Mouse (Mus musculus) MEL (cell line): Measurements from ENCODE around the gene Ift81. TPM values are rescaled to one million over a fixed set of nuclear protein-coding genes. Genes with fewer than 3 reads are reported as not detected.
"Not testable (repeated sequence)": the region's sequence is repeated elsewhere in the genome, so short reads cannot be mapped to it uniquely, and the experiment has no call there.

Experiments used
- DNase-seq: peaks from one replicate; pipeline ENCODE4 v3.0.0; 2011; ENCODE audit warnings: low read depth, low spot score
- H3K27ac ChIP-seq: 2 replicates; pipeline ENCODE4 v1.5.1; 2012; ENCODE audit warnings: low read depth, mild to moderate bottlenecking, control low read depth, low read length, moderate library complexity; ENCODE audit not compliant: control insufficient read depth
- H3K27me3 ChIP-seq, 2 experiments: fragments of 150-350 bp in 1 of 2; sonication (generic) in 1 of 2; 2 replicates each; pipeline ENCODE4 v1.6.1; 2012; ENCODE audit warnings: low read length in 2 of 2, mild to moderate bottlenecking in 2 of 2, improper control_type of control experiment in 1 of 2, moderate library complexity in 1 of 2; ENCODE audit not compliant: insufficient read depth in 2 of 2, control insufficient read depth in 1 of 2
- H3K36me3 ChIP-seq, 2 experiments: 2 replicates each; pipeline ENCODE4 v1.6.1; 2012 to 2014; ENCODE audit warnings: low read length in 2 of 2, improper control_type of control experiment in 1 of 2, inconsistent platforms in 1 of 2, mild to moderate bottlenecking in 1 of 2; ENCODE audit not compliant: insufficient read depth in 2 of 2, control insufficient read depth in 1 of 2
- H3K4me1 ChIP-seq, 2 experiments: fragments of 150-350 bp in 1 of 2; sonication (generic) in 1 of 2; 2 replicates each; pipeline ENCODE4 v1.6.1; 2012; ENCODE audit warnings: low read length in 2 of 2, improper control_type of control experiment in 1 of 2, mild to moderate bottlenecking in 1 of 2; ENCODE audit not compliant: insufficient read depth in 2 of 2, control insufficient read depth in 1 of 2
- H3K4me3 ChIP-seq, 2 experiments: fragments of 150-350 bp in 1 of 2; sonication (generic) in 1 of 2; 2 replicates each; pipeline ENCODE4 v1.5.1; 2012; ENCODE audit warnings: low read depth in 2 of 2, low read length in 2 of 2, mild to moderate bottlenecking in 2 of 2, moderate library complexity in 2 of 2, control low read depth in 1 of 2, improper control_type of control experiment in 1 of 2; ENCODE audit not compliant: control insufficient read depth in 1 of 2, insufficient read depth in 1 of 2
- H3K79me2 ChIP-seq: 2 replicates; pipeline ENCODE4 v1.6.1; 2012; ENCODE audit warnings: mild to moderate bottlenecking, low read length, moderate library complexity; ENCODE audit not compliant: control insufficient read depth, poor library complexity, insufficient read depth
- H3K9ac ChIP-seq: 2 replicates; pipeline ENCODE4 v1.6.1; 2012; ENCODE audit warnings: low read depth, mild to moderate bottlenecking, control low read depth, low read length, moderate library complexity; ENCODE audit not compliant: control insufficient read depth, poor library complexity, severe bottlenecking
- H3K9me3 ChIP-seq: fragments of 150-350 bp; sonication (generic); replicated peaks from 2 replicates; pipeline ENCODE4 v1.6.1; 2012; ENCODE audit warnings: mild to moderate bottlenecking, low read length, improper control_type of control experiment, moderate library complexity; ENCODE audit not compliant: insufficient read depth
- BHLHE40 ChIP-seq: IDR thresholded peaks from 2 replicates; pipeline ENCODE4 v1.6.1; 2012; ENCODE audit warnings: low read depth, mild to moderate bottlenecking, inconsistent platforms, low read length, improper control_type of control experiment, borderline replicate concordance
- CTCF ChIP-seq, 3 experiments: IDR thresholded peaks in 2 of 3; conservative IDR thresholded peaks in 1 of 3; 2 replicates each; pipeline ENCODE4 v1.5.1; 2011 to 2012; ENCODE audit warnings: low read length in 3 of 3, low read depth in 2 of 3, mild to moderate bottlenecking in 2 of 3, improper control_type of control experiment in 1 of 3, inconsistent platforms in 1 of 3, mixed read lengths in 1 of 3, moderate library complexity in 1 of 3; ENCODE audit not compliant: control insufficient read depth in 1 of 3, insufficient read depth in 1 of 3, poor library complexity in 1 of 3, severe bottlenecking in 1 of 3
- E2F4 ChIP-seq: IDR thresholded peaks from 2 replicates; pipeline ENCODE4 v1.6.1; 2011; ENCODE audit warnings: low read depth, low read length, improper control_type of control experiment, borderline replicate concordance
- EP300 ChIP-seq, 2 experiments: IDR thresholded peaks; 2 replicates each; pipeline ENCODE4 v1.6.1; 2011; ENCODE audit warnings: improper control_type of control experiment in 2 of 2, low read length in 2 of 2, low read depth in 1 of 2, mild to moderate bottlenecking in 1 of 2
- ETS1 ChIP-seq: IDR thresholded peaks from 2 replicates; pipeline ENCODE4 v1.6.1; 2012; ENCODE audit warnings: low read depth, mild to moderate bottlenecking, inconsistent platforms, low read length, improper control_type of control experiment, moderate library complexity
- GATA1 ChIP-seq: IDR thresholded peaks from 2 replicates; pipeline ENCODE4 v1.6.1; 2011; ENCODE audit warnings: low read depth, low read length, improper control_type of control experiment
- HCFC1 ChIP-seq: IDR thresholded peaks from 2 replicates; pipeline ENCODE4 v1.6.1; 2012; ENCODE audit warnings: low read depth, mild to moderate bottlenecking, inconsistent platforms, low read length, improper control_type of control experiment, moderate library complexity
- MAX ChIP-seq: IDR thresholded peaks from 2 replicates; pipeline ENCODE4 v1.6.1; 2011; ENCODE audit warnings: low read length, improper control_type of control experiment
- MXI1 ChIP-seq: IDR thresholded peaks from 2 replicates; pipeline ENCODE4 v1.6.1; 2011; ENCODE audit warnings: mild to moderate bottlenecking, low read depth, low read length, improper control_type of control experiment
- MYC ChIP-seq: IDR thresholded peaks from 2 replicates; pipeline ENCODE4 v1.6.1; 2011; ENCODE audit warnings: low read depth, mild to moderate bottlenecking, low read length, improper control_type of control experiment, moderate library complexity
- NRF1 ChIP-seq: IDR thresholded peaks from 2 replicates; pipeline ENCODE4 v1.6.1; 2014; ENCODE audit warnings: low read depth, mild to moderate bottlenecking, inconsistent platforms, low read length, improper control_type of control experiment, moderate library complexity; ENCODE audit not compliant: poor library complexity, insufficient read depth, severe bottlenecking
- POLR2A ChIP-seq, 2 experiments: IDR thresholded peaks; 2 replicates each; pipeline ENCODE4 v1.6.1; 2011 to 2012; ENCODE audit warnings: low read length in 2 of 2, mild to moderate bottlenecking in 2 of 2, control low read depth in 1 of 2, improper control_type of control experiment in 1 of 2, low read depth in 1 of 2, moderate library complexity in 1 of 2; ENCODE audit not compliant: control insufficient read depth in 1 of 2, insufficient read depth in 1 of 2, poor library complexity in 1 of 2
- POLR2AphosphoS2 ChIP-seq: IDR thresholded peaks from 2 replicates; pipeline ENCODE4 v1.6.1; 2011; ENCODE audit warnings: low read length, improper control_type of control experiment
- SIN3A ChIP-seq: IDR thresholded peaks from 2 replicates; pipeline ENCODE4 v1.6.1; 2012; ENCODE audit warnings: low read length, improper control_type of control experiment, inconsistent platforms
- SMC3 ChIP-seq: IDR thresholded peaks from 2 replicates; pipeline ENCODE4 v1.6.1; 2011; ENCODE audit warnings: low read depth, low read length, improper control_type of control experiment
- USF1 ChIP-seq: IDR thresholded peaks from 2 replicates; pipeline ENCODE4 v1.6.1; 2014; ENCODE audit warnings: low read depth, mild to moderate bottlenecking, inconsistent platforms, low read length, improper control_type of control experiment, moderate library complexity
- USF2 ChIP-seq, 2 experiments: IDR thresholded peaks; 2 replicates each; pipeline ENCODE4 v1.6.1; 2011 to 2012; ENCODE audit warnings: improper control_type of control experiment in 2 of 2, low read length in 2 of 2, borderline replicate concordance in 1 of 2, inconsistent platforms in 1 of 2, low read depth in 1 of 2, mild to moderate bottlenecking in 1 of 2; ENCODE audit not compliant: insufficient read depth in 1 of 2
- polyA plus RNA-seq, 2 experiments: library from polyadenylated mRNA; stranded (reverse) in 1 of 2; unstranded in 1 of 2; fragments of >175 nt in 1 of 2; fragments of >200 nt in 1 of 2; gene quantifications; 2 replicates each; pipeline versions ENCODE4 v1.2.1 to v1.2.4; 2012; ENCODE audit warnings: low replicate concordance in 2 of 2, low read depth in 1 of 2; ENCODE audit not compliant: insufficient read length in 2 of 2, insufficient read depth in 1 of 2, missing spikeins in 1 of 2
- total RNA-seq: library from RNA; depleted of rRNA; stranded (reverse); fragments of 300-350 nt; gene quantifications from 2 replicates; pipeline ENCODE4 v1.2.3, GENCODE M21; 2012

The Ift81 gene
- total and polyA plus RNA-seq, 3 experiments = 1.5 to 1.9 TPM; not detected in 1

DNA sequence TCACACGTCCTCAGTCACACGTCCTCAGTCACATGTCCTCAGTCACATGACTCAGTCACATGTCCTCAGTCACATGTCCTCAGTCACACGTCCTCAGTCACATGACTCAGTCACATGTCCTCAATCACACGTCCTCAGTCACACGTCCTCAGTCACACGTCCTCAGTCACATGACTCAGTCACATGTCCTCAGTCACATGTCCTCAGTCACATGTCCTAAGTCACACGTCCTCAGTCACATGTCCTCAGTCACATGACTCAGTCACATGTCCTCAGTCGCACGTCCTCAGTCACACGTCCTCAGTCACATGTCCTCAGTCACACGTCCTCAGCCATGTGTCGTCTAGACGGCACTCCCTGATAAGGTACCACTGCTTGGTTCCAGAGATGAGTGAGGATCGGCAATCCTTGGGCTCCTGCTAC is 33.6 kb upstream of the Ift81 start:
- Histone ChIP-seq H3K79me2 (peaks cover 26% of the 10 kb centered on the region), H3K36me3 (peaks cover 0 to 62% of the 10 kb centered on the region in 2 experiments; a peak in 2 of 4 replicates), H3K4me3 (peak overlapping the region in 1 of 2 experiments; percentile 36; a peak in 3 of 4 replicates), H3K27ac (peak overlapping the region; percentile 84), H3K9ac (peak overlapping the region; percentile 63), H3K4me1 (peaks cover 31 to 69% of the 10 kb centered on the region in 2 experiments)
- not testable (repeated sequence) for H3K27me3 ChIP-seq, H3K9me3 ChIP-seq
- TF ChIP-seq ETS1 (peak; percentile 87), MYC (peak; percentile 95), POLR2A (IDR thresholded peaks at IDR 0.05; ENCODE audit: control insufficient read depth in 1 of 2, insufficient read depth in 1 of 2, low read depth in 1 of 2, low read length in 2 of 2, poor library complexity in 1 of 2) (peak in 1 of 2 experiments; percentile 51; a peak in 1 of 4 replicates), USF2 (IDR thresholded peaks at IDR 0.05; ENCODE audit: borderline replicate concordance in 1 of 2, insufficient read depth in 1 of 2, low read depth in 1 of 2, low read length in 2 of 2) (peak; percentile 92 to 98), MXI1 (peak; percentile 95), BHLHE40 (peak; percentile 80; the same call in 1 of the 2 replicates), HCFC1 (peak; percentile 84), SIN3A (peak; percentile 96), NRF1 (peak; percentile 15; the same call in 1 of the 2 replicates), MAX (peak; percentile 99), EP300 (IDR thresholded peaks at IDR 0.05; ENCODE audit: low read depth in 1 of 2, low read length in 2 of 2) (peak in 1 of 2 experiments; percentile 56; a peak in 1 of 4 replicates), POLR2AphosphoS2 (0 out of 2 replicates have a peak, but pooled peaks have one; percentile 21), USF1 (peak; percentile 88)
- peak; percentile 90 for DNase-seq

DNA sequence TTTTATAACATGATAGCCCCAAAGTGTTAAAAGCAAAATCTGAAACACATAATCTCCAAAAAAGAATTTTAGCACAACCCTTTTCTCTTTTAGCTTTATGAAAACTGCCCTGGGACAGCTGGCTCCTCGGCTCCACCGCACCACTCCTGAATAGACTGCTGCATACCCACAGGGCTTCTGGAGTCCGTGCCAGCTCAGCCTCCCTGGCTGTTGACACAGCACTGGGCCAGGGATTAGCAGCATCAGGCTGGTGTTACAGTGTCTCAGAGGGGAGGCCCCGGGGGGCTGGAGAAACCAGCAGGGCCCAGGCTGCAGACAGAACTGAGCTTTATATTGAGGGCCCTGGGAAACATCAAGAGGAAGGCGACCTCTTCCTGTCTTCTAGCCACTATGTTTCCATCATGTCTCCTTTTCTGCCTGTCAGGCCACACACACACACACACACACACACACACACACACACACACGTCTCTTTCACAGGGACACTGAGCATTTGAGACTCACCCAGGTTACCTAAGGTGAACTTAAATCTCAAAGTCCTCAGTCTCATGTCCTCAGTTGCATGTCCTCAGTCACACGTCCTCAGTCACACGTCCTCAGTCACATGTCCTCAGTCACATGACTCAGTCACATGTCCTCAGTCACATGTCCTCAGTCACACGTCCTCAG is 33.1 kb upstream of the Ift81 start:
- Histone ChIP-seq H3K36me3 (peaks cover 0 to 59% of the 10 kb centered on the region in 2 experiments; a peak in 2 of 4 replicates), H3K4me1 (peaks cover 29 to 65% of the 10 kb centered on the region in 2 experiments), H3K27me3 (no peaks in the 10 kb centered on the region), H3K79me2 (peaks cover 26% of the 10 kb centered on the region), H3K9me3 (no peaks in the 10 kb centered on the region), H3K27ac (peak overlapping the region; percentile 75), H3K9ac (peak overlapping the region; percentile 64), H3K4me3 (peak overlapping the region; percentile 45 to 47)
- TF ChIP-seq GATA1 (no peak), POLR2AphosphoS2 (0 out of 2 replicates have a peak, but pooled peaks have one; percentile 29), HCFC1 (no peak), SIN3A (0 out of 2 replicates have a peak, but pooled peaks have one; percentile 89), ETS1 (0 out of 2 replicates have a peak, but pooled peaks have one; percentile 7), CTCF (IDR thresholded peaks at IDR 0.05 in 2 of 3, conservative IDR thresholded peaks at IDR 0.05 in 1 of 3; ENCODE audit: control insufficient read depth in 1 of 3, insufficient read depth in 1 of 3, low read depth in 2 of 3, low read length in 3 of 3, poor library complexity in 1 of 3, severe bottlenecking in 1 of 3) (no peak), SMC3 (no peak), NRF1 (no peak), E2F4 (no peak), POLR2A (IDR thresholded peaks at IDR 0.05; ENCODE audit: control insufficient read depth in 1 of 2, insufficient read depth in 1 of 2, low read depth in 1 of 2, low read length in 2 of 2, poor library complexity in 1 of 2) (0 out of 4 replicates have a peak, but pooled peaks of 1 of the 2 experiments have one; percentile 50), MXI1 (no peak)
- peak; percentile 67 for DNase-seq
